Mouse (Mus musculus) layer of hippocampus, postnatal 36 days (tissue): ENCODE measurements at regions not wholly inside any gene's neighbourhood (a gene's known extent, or its start where the extent isn't known, plus 50 kb on each side); places are given as distances from the start of the nearest gene placed in this dataset.
"Not testable (repeated sequence)": the region's sequence is repeated elsewhere in the genome, so short reads cannot be mapped to it uniquely, and the experiment has no call there.

Experiments
- DNase-seq, 2 experiments: peaks; one replicate each; pipeline ENCODE4 v3.0.0; 2022

- peak in 1 of 2 experiments; percentile 4 for DNase-seq
Measured at GRCm38 (mm10) chr4:75466880-75467327, 188.8 kb upstream of the Dmac1 start.

- DNase-seq, result no peak
Measured at GRCm38 (mm10) chr4:75463579-75463978, 185.5 kb upstream of the Dmac1 start.

- DNase-seq, result no peak
Measured at GRCm38 (mm10) chr4:75449478-75449877, 171.4 kb upstream of the Dmac1 start.

- no peak for DNase-seq
Measured at GRCm38 (mm10) chr4:75423296-75423695, 145.2 kb upstream of the Dmac1 start.

- DNase-seq, result not testable (repeated sequence)
Measured at GRCm38 (mm10) chr4:75400754-75401153, 122.6 kb upstream of the Dmac1 start.

GRCm38 (mm10) chr4:75394992-75395391 lies 116.9 kb upstream of the Dmac1 start:
- DNase-seq, result no peak

GRCm38 (mm10) chr4:75394264-75394663 lies 116.2 kb upstream of the Dmac1 start:
- no peak for DNase-seq

- no peak for DNase-seq
Measured at GRCm38 (mm10) chr4:75386271-75386938, 108.3 kb upstream of the Dmac1 start.

GRCm38 (mm10) chr4:75359496-75359895 lies 81.4 kb upstream of the Dmac1 start:
- DNase-seq, result no peak

GRCm38 (mm10) chr4:75355621-75356020 lies 77.5 kb upstream of the Dmac1 start:
- DNase-seq, result no peak

GRCm38 (mm10) chr4:75334496-75334895 lies 56.4 kb upstream of the Dmac1 start:
- no peak for DNase-seq

GRCm38 (mm10) chr4:75332791-75333190 lies 54.7 kb upstream of the Dmac1 start:
- no peak for DNase-seq

GRCm38 (mm10) chr4:75329511-75330171 lies 51.5 kb upstream of the Dmac1 start:
- no peak for DNase-seq
